Mouse (Mus musculus) CD4-positive, CD25-positive, alpha-beta regulatory T cell (primary cell): ENCODE data around the gene Rpap3. TPM values are rescaled to one million over a fixed set of nuclear protein-coding genes. Genes with fewer than 3 reads are reported as not detected.

Experiments
- polyA plus RNA-seq: library from polyadenylated mRNA; unstranded; fragments of 100-300 nt; shearing (Covaris generic); gene quantifications from one replicate; pipeline ENCODE4 v1.2.1, GENCODE M21; 2017

Rpap3 gene
- polyA plus RNA-seq: 33.5 TPM

GRCm38 (mm10) chr15:97705211-97706050, at the start of gene Rpap3:
TSS of gene Rpap3 (minus strand) at chr15:97705825.

DNA sequence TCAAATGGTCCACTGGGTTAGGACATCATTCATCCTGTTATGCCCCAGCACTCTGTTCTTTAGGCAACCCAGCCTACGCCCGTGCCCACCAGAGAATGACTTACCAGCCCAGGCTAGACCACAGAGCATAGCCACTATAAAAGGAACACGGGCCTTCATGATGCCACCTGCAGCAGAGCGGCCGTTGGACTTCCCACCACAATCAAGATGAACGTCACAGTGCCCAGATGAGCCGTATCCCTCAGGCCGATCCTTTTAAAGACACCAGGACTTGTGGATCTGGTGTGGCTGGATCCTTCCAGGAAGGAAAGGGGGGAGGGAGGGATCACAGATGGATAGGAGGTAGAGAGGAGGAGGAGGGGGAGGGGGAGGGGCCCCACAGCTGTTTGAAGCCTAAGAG, 25.5 kb upstream of the Rpap3 start, which contains the start of gene Endou:
Endou (minus strand) TSS at position 229 of the 400 bp plus-strand sequence.

Other genes starting within 250 kb of the Rpap3 start
- gene Endou, start 25.5 kb upstream of the Rpap3 start, polyA plus RNA-seq: 0.12 TPM
- 2.5 TPM for gene Rapgef3, start 62.1 kb upstream of the Rpap3 start, polyA plus RNA-seq
- 57.0 TPM for gene Slc48a1, start 72.7 kb upstream of the Rpap3 start, polyA plus RNA-seq
- gene Hdac7, start 138.7 kb upstream of the Rpap3 start, polyA plus RNA-seq: 109 TPM
- gene Vdr, start 204.8 kb upstream of the Rpap3 start, polyA plus RNA-seq: 0.38 TPM